9 mouse cellular contexts compared by ENCODE assay signal in genomic region chr5:31328255-31328654, GRCm38 (mm10). TPM values are rescaled to one million over a fixed set of nuclear protein-coding genes. Genes with fewer than 3 reads are reported as not detected.
DNase-seq lines count a peak whose midpoint lies in the region; ATAC-seq and TF ChIP-seq lines count a peak whose summit lies in the region.
"Had no signal": no experiment of that assay in that cellular context is flagged by ENCODE, and none has a peak within 500 bp of the region (broad histone marks: within the 10 kb centered on the region; RNA-seq: fewer than 3 reads in every experiment).

No protein-coding gene starts in this region.

- H3K36me3 ChIP-seq in ES-Bruce4 (ENCODE audit: control insufficient read depth, insufficient read depth, low read length, poor library complexity, severe bottlenecking), result no peaks in the 10 kb centered on the region
- no peaks in the 10 kb centered on the region for H3K36me3 ChIP-seq in lung, postnatal 0 days (ENCODE audit: insufficient read depth, low read length)
- H3K36me3 ChIP-seq: lung, embryonic 15.5 days had no signal

- H3K4me1 ChIP-seq in ES-Bruce4 (ENCODE audit: control insufficient read depth, insufficient read depth, low read length), result no peaks in the 10 kb centered on the region
- H3K4me1 ChIP-seq in lung, postnatal 0 days (ENCODE audit: insufficient read depth, low read depth, low read length), result no peaks in the 10 kb centered on the region
- H3K4me1 ChIP-seq: lung, embryonic 15.5 days had no signal

- H3K9ac ChIP-seq in ES-Bruce4 (ENCODE audit: low read depth, poor library complexity, severe bottlenecking), result no peak overlapping the region
- no peak overlapping the region for H3K9ac ChIP-seq in lung, postnatal 0 days (replicated peaks; ENCODE audit: low read depth)
- H3K9ac ChIP-seq: lung, embryonic 15.5 days had no signal

- no peaks in the 10 kb centered on the region for H3K27me3 ChIP-seq in ES-Bruce4 (ENCODE audit: control insufficient read depth, insufficient read depth, low read length, poor library complexity, severe bottlenecking)
- H3K27me3 ChIP-seq in lung, postnatal 0 days (replicated peaks; ENCODE audit: insufficient read depth, low read length), result no peaks in the 10 kb centered on the region
- H3K27me3 ChIP-seq: lung, embryonic 15.5 days had no signal

- peak; percentile 57 for DNase-seq in cerebellum, adult 11 months
- DNase-seq in cerebellum, adult 11-12 months, result peak; percentile 32
- peak; percentile 72 for DNase-seq in gastrocnemius, adult 18-20 months (ENCODE audit: low spot score)
- DNase-seq in kidney, postnatal 36 days, result peak; percentile 79 to 82
- DNase-seq in lung, postnatal 0 days (ENCODE audit: low spot score), result peak; percentile 81
- peak; percentile 27 to 40 for DNase-seq in spleen, postnatal 36 days (ENCODE audit: low spot score in 2 of 2)

- H3K4me3 ChIP-seq in ES-Bruce4 (ENCODE audit: low read depth, low read length), result no peak overlapping the region
- H3K4me3 ChIP-seq in lung, postnatal 0 days (ENCODE audit: low read depth, low read length), result no peak overlapping the region
- H3K4me3 ChIP-seq: lung, embryonic 15.5 days had no signal

- H3K4me2 ChIP-seq in lung, postnatal 0 days (replicated peaks; ENCODE audit: low read depth, low read length), result no peak overlapping the region
- H3K4me2 ChIP-seq: lung, embryonic 15.5 days had no signal

- WGBS in lung, postnatal 0 days, result 27% methylated on average over 7 of the region's 7 CpGs

- no peak for TF ChIP-seq EP300 in ES-Bruce4 (IDR thresholded peaks at IDR 0.05; ENCODE audit: insufficient read depth, low read depth, low read length)
- TF ChIP-seq EP300 in lung, postnatal 0 days (IDR thresholded peaks at IDR 0.05), result no peak

- no peak; the same call in 1 of the 2 replicates for ATAC-seq in cerebellum, adult (ENCODE audit: insufficient number of reproducible peaks, low FRiP score, low TSS enrichment)
- peak; percentile 64; the same call in 1 of the 2 replicates for ATAC-seq in lung, postnatal 0 days

- no peak overlapping the region for H3K27ac ChIP-seq in ES-Bruce4 (ENCODE audit: insufficient read depth, low read length)
- H3K27ac ChIP-seq in lung, postnatal 0 days (ENCODE audit: low read length), result no peak overlapping the region
- H3K27ac ChIP-seq: lung, embryonic 15.5 days had no signal

- no peak for TF ChIP-seq POLR2A in ES-Bruce4 (IDR thresholded peaks at IDR 0.05; ENCODE audit: insufficient read depth, low read length)

- peaks cover 6% of the 10 kb centered on the region for H3K9me3 ChIP-seq in ES-Bruce4 (replicated peaks; ENCODE audit: control insufficient read depth, insufficient read depth, low read length, poor library complexity, severe bottlenecking)
- no peaks in the 10 kb centered on the region for H3K9me3 ChIP-seq in lung, postnatal 0 days (ENCODE audit: low read length)
- H3K9me3 ChIP-seq: lung, embryonic 15.5 days had no signal

- TF ChIP-seq CTCF in ES-Bruce4 (IDR thresholded peaks at IDR 0.05; ENCODE audit: low read depth, low read length), result peak; percentile 58
- peak; percentile 78 for TF ChIP-seq CTCF in lung, postnatal 0 days (IDR thresholded peaks at IDR 0.05)

RNA-seq across cellular contexts. Expression of gene Gckr, which starts 31.0 kb away (rescaled TPM):
- 0.48 and 1.1 TPM in 2 replicates for polyA plus RNA-seq in ES-Bruce4 (2011; ENCODE audit: insufficient read depth, insufficient read length, low read depth, missing spikeins)
- total RNA-seq in gastrocnemius, adult 18-20 months (2021), result not detected
- polyA plus RNA-seq in lung, postnatal 0 days (2015; fragmentation: Nextera tagmentation; extraction: Ambion mirVana), result 0.08 TPM in 1 of 2 replicates, not detected in the other

RNA-seq across cellular contexts. Expression of gene Fndc4, which starts 32.4 kb away (rescaled TPM):
- 19.9 and 23.4 TPM in 2 replicates for polyA plus RNA-seq in ES-Bruce4 (2011; ENCODE audit: insufficient read depth, insufficient read length, low read depth, missing spikeins)
- total RNA-seq in gastrocnemius, adult 18-20 months (2021), result 1 to 10 TPM; 1.5 to 1.6 TPM
- 9.7 and 11.8 TPM in 2 replicates for polyA plus RNA-seq in lung, postnatal 0 days (2015; fragmentation: Nextera tagmentation; extraction: Ambion mirVana)

RNA-seq across cellular contexts. Expression of gene Ift172, which starts 37.3 kb away (rescaled TPM):
- 21.3 and 27.2 TPM in 2 replicates for polyA plus RNA-seq in ES-Bruce4 (2011; ENCODE audit: insufficient read depth, insufficient read length, low read depth, missing spikeins)
- 10 to 100 TPM; 26.2 to 26.9 TPM for total RNA-seq in gastrocnemius, adult 18-20 months (2021)
- polyA plus RNA-seq in lung, postnatal 0 days (2015; fragmentation: Nextera tagmentation; extraction: Ambion mirVana), result 24.2 and 25.6 TPM in 2 replicates
